Mouse (Mus musculus) heart, adult 2 months (tissue): ENCODE data around the gene Ripor1.

ENCODE experiments used
- EP300 ChIP-seq: fragments of 200-500 bp; IDR thresholded peaks from 2 replicates; pipeline ENCODE4 v1.6.1; 2011; ENCODE audit warnings: low read depth, low read length, control low read depth; ENCODE audit not compliant: insufficient read depth
- POLR2A ChIP-seq: fragments of 200-500 bp; IDR thresholded peaks from 2 replicates; pipeline ENCODE4 v1.6.1; 2011; ENCODE audit warnings: mild to moderate bottlenecking, low read depth, low read length, control low read depth; ENCODE audit not compliant: insufficient read depth

GRCm38 (mm10) chr8:105621841-105622240 lies 16.8 kb downstream of the Ripor1 start:
- TF ChIP-seq POLR2A (0 out of 2 replicates have a peak, but pooled peaks have one; percentile 1), EP300 (no peak)
